Mouse (Mus musculus): ENCODE results near the gene Necab2. TPM values are rescaled to one million over a fixed set of nuclear protein-coding genes. Genes with fewer than 3 reads are reported as not detected.

Gene Necab2
- total RNA-seq, 2 experiments from 2014 or later, result 9.4 to 11.9 TPM

DNA sequence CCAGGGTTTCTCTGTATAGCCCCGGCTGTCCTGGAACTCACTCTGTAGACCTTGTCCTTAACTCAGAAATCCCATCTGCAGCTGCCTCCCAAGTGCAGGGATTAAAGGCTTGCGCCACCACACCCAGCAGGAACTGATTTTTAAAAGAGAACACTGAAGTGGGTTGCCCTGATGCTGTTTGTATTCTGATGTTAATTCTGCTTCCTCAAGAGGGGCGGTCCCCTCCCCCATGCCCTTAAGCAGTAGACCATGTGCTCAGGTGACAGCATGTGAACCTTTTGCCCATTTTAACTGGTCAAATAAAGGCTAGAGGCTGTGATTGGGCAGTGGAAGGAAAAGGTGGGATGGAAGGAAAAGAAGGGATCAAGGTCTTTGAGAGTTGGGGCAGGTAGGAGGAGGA lies 69.2 kb downstream of the Necab2 start:
- no peak for DNase-seq

- DNase-seq, result no peak
Measured at GRCm38 (mm10) chr8:119516674-119517073, 70.2 kb downstream of the Necab2 start.

DNA sequence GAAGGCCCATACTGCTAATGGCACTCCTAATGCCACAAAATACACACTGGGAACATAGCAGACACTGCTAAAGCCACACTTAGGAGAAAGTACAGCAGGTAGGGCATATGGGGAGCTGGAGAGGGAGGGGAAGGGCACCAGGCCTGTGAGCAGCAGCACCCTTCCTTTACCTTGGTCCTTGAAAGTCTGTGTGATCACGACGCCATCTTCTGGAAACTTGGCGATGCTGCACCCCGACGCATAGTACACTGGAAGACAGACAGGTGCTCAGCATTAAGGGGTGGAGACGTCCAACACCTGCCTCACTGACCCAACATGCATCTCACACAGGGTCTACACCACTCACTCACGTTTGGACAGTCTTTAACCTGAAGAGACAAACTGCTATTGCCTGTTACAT lies 73.6 kb downstream of the Necab2 start:
- DNase-seq, result no peak

Other genes starting within 250 kb of the Necab2 start
- 100 to 1,000 TPM; 168 to 176 TPM for gene Hsbp1, start 102.2 kb upstream of the Necab2 start, total RNA-seq (2021)
- gene Mlycd, start 51.8 kb upstream of the Necab2 start, total RNA-seq (2021), result 10 to 100 TPM; 69.7 to 86.6 TPM
- gene Osgin1, start 12.6 kb upstream of the Necab2 start, total RNA-seq (2021), result 10 to 100 TPM; 72.1 to 81.4 TPM
- gene Slc38a8, start 55.0 kb downstream of the Necab2 start, total RNA-seq (2021), result not detected
- gene Mbtps1, start 112.0 kb downstream of the Necab2 start, total RNA-seq (2021), result 100 to 1,000 TPM; 103 to 114 TPM
- 10 to 100 TPM; 24.8 to 28.0 TPM for gene Hsdl1, start 128.5 kb downstream of the Necab2 start, total RNA-seq (2021)
- gene Dnaaf1, start 128.5 kb downstream of the Necab2 start, total RNA-seq (2021), result not detected
- 10 to 100 TPM; 10.1 to 13.0 TPM for gene Taf1c, start 158.5 kb downstream of the Necab2 start, total RNA-seq (2021)
- not detected for gene Adad2, start 166.0 kb downstream of the Necab2 start, total RNA-seq (2021)
- gene Kcng4, start 189.0 kb downstream of the Necab2 start, total RNA-seq (2021), result under 1 TPM; 0.42 to 0.79 TPM
- gene Wfdc1, start 219.6 kb downstream of the Necab2 start, total RNA-seq (2021), result 10 to 100 TPM; 15.4 to 17.4 TPM